Mouse (Mus musculus) lung, postnatal 14 days (tissue): ENCODE measurements around the gene Coro6.

Experiments
- DNase-seq: peaks from one replicate; pipeline ENCODE4 v3.0.0; 2021

The Coro6 gene

DNA sequence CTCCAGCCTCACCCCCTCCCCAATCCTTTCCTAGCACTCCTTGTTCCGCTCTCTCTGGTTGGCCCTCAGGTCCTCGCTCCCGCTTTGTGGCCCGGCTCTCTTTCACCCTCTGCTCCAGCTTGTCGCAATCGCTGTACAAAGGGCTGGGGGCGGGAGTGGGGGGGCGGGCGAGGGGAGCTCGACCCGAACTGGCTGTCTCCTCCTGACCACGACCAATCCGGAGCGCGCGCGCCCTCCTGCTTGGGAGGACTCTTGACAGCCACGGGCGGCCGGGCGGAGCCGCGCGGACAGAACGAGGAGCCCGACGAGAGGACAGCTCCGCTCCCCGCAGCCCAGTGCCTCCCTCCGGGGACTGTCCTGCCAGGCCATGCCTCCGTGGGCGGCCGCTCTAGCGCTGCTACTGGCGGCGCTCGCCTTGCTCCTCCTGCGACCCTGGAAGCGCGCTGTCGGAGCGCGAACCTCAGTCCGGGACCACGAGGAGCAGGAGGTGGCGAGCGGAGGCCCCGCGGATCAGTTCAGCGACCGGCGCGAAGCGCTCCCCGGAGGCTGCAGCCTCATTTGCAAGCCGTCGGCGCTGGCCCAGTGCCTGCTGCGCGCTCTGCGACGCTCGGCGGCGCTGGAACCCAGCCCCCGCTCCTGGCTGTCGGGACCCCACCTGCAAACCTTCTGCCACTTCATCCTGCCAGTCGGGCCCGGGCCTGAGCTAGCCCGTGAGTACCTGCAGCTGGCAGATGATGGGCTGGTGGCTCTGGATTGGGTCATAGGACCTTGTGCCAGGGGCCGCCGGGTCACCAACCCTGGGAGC is 52.8 kb downstream of the Coro6 start, which contains the start of gene Abhd15:
Gene Abhd15 (plus strand): TSS at position 290 of the 805 bp plus-strand sequence.
- DNase-seq, result peak; percentile 86

DNA sequence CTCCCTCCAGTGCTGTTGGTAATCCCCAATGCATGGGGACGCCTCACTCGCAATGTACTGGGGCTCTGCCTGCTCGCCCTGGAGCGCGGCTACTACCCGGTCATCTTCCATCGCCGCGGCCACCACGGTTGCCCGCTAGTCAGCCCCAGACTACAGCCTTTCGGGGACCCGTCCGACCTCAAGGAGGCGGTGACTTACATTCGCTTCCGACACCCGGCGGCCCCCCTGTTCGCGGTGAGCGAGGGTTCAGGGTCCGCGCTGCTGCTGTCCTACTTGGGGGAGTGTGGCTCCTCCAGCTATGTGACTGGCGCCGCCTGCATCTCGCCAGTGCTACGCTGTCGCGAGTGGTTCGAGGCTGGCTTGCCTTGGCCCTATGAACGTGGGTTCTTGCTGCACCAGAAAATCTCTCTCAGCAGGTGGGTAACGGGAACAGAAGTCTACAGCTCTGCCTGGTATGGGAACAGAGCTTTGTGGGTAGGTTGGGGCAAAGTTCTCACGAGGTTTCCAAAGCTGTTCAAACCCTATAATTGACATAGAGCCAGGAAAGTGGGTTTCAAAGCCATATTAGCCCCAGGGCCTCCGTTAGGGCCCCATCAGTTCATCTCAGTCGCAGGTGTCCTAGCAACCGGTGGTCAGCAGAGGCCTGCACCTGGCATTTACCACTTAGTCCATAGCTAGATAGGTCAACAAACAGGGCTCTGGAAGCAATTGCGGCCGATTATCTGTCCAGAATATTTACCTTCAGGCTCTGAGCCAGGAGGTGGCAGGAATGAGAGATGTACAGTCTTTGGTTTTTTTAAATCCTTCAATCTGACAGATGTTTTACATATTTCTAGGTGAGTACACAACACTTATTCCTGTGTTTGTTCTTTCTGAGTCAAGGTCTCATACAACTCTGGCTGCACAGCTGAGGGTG is 53.7 kb downstream of the Coro6 start, which contains the start of gene Trp53i13:
Gene Trp53i13 (minus strand): TSS at position 344 of the 916 bp plus-strand sequence.
- no peak for DNase-seq

DNA sequence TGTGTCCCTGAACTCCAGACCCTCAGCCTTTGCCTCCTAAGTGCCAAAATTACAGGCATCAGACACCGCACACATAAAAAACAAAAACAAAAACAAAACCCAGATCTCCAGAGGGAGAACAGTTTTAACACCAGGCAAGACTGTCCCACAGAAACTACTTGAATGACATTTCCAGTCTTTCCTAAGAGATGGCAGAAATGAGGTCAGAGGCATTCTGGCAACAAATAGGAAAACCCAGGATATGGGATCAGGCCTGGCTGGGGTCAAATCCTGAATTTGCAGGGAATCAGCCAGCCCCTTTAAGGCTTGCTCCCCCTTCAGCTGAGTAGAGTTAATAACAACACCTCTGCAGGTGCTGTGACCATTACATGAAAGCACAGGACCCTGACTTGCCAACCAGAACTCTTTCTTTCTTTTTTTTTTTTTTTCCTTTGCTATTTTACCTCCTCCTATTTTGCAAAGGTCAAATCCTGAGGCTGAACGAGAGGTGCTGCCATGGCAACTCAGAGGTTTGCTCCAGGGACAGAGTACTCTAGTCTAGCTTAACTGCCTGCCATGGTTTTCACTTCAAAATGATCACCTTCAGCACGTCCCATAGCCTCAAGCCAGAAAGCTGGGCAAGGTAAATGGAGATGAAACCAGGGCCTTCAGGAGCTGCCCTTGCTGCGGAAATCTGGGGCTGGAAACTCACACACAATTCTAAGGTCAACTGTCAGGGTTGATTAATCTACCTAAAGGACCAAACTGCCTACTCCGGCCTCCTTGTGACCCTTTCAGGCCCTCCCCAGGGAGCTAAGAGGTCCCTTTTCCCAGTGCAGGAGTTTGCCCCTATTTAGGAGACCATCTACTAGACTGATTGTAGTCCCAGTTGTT is 54.6 kb downstream of the Coro6 start:
- DNase-seq, result no peak

DNA sequence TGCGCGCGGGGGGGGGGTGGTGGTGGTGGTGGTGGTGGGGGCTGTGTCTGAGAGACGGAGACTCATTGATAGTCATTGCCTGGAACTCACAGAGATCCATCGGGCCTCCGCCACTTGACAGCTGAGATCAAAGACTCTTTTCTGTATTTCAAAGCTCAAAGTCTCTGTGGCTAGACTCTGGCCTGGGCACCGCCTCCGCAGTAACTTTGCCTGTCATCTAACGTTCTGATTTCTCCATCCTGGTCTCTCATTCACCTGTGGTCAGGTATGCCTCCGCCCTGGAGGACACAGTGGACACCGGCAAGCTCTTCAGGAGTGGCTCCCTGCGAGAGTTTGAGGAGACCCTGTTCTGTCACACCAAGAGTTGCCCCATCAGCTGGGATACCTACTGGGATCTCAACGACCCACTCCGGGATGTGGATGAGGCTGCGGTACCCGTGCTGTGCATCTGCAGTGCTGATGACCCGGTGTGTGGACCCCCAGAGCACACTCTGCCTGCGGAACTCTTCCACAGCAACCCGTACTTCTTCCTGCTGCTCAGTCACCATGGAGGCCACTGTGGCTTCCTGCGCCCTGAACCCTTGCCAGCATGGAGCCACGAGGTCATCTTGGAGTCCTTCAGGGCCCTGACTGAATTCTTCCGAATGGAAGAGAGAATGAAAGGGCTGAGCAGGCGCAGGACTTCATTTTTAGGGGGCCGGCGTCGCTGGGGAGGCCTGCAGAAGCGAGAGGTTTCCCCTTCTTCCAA is 56.0 kb downstream of the Coro6 start:
- DNase-seq, result no peak

DNA sequence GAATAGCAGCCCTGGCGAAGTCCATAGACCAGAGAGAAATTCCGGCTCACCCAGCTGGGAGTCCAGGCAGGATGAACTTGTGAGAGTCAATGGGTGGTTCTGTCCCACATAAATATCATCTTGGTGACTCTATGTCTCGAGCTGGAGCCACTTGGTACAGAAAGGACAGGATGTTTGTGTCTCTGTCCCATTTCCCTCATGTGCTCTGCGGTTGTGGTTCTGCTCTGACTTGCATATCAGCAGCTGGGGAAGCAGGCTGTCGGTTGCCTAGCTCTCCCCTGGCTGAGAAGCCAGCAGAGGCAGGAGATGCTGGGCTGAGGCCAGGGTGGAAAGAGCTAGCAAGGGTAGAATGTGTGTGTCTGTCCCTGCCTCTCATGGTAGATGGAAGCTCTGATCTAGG is 56.8 kb downstream of the Coro6 start, which contains the start of gene Gm10392:
Gene Gm10392 (minus strand): TSS at position 156 of the 400 bp plus-strand sequence.
- DNase-seq, result peak; percentile 51
